12 mouse cellular contexts compared by ENCODE assay signal in the genomic region with DNA sequence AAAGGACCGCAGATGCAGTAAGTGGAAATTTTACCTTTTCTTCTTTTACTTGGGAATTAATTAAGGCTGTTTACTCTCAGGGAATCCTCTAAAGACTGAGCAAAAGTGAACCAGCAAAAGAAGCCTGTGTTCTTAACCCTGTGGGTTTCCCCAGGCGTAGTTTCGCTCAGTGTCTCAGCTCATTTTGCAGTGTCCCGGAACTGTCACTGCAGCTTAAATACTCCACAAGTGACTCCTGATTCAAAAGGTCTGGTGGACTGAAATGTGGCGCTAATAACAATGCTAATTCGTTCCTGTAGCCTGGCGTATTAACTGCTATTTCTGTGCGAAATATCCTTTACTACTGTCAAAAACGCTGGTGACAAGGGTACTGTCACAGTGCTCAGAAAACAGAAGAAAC. TPM values are rescaled to one million over a fixed set of nuclear protein-coding genes. Genes with fewer than 3 reads are reported as not detected.
DNase-seq lines count a peak whose midpoint lies in the region; ATAC-seq lines count a peak whose summit lies in the region.
"Had no signal": no experiment of that assay in that cellular context is flagged by ENCODE, and none has a peak within 500 bp of the region (broad histone marks: within the 10 kb centered on the region; RNA-seq: fewer than 3 reads in every experiment).

No protein-coding gene starts in this region.

- H3K27ac ChIP-seq in kidney, embryonic 14.5 days (ENCODE audit: low read depth, low read length): no peak overlapping the region
- H3K27ac ChIP-seq in hindbrain, embryonic 15.5 days (replicated peaks): no peak overlapping the region

- WGBS in kidney, embryonic 14.5 days: 51% methylated on average over 9 of the region's 9 CpGs
- WGBS in hindbrain, embryonic 15.5 days: 66% methylated on average over 9 of the region's 9 CpGs

- H3K27me3 ChIP-seq in kidney, embryonic 14.5 days (ENCODE audit: control insufficient read depth, insufficient read depth, low read length): no peaks in the 10 kb centered on the region
- H3K27me3 ChIP-seq in hindbrain, embryonic 15.5 days: no peaks in the 10 kb centered on the region

- H3K36me3 ChIP-seq in kidney, embryonic 14.5 days (ENCODE audit: control insufficient read depth, insufficient read depth, low read length): no peaks in the 10 kb centered on the region
- no peaks in the 10 kb centered on the region for H3K36me3 ChIP-seq in hindbrain, embryonic 15.5 days

- 0 out of 2 replicates have a peak, but pooled peaks cover 3% of the 10 kb centered on the region for H3K4me1 ChIP-seq in kidney, embryonic 14.5 days (ENCODE audit: control insufficient read depth, insufficient read depth, low read length)
- peaks cover 8% of the 10 kb centered on the region; the same call in 1 of the 2 replicates for H3K4me1 ChIP-seq in hindbrain, embryonic 15.5 days (replicated peaks)

- H3K4me3 ChIP-seq in kidney, embryonic 14.5 days (ENCODE audit: low read length): no peak overlapping the region
- H3K4me3 ChIP-seq in hindbrain, embryonic 15.5 days: peak overlapping the region; percentile 17

- ATAC-seq in kidney, embryonic 14.5 days (ENCODE audit: low FRiP score, low TSS enrichment): peak; percentile 43; the same call in 1 of the 2 replicates
- ATAC-seq in hindbrain, embryonic 15.5 days (ENCODE audit: low FRiP score, low read depth): 0 out of 2 replicates have a peak, but pooled peaks have one; percentile 8

- DNase-seq in kidney, adult 11 months: no peak
- DNase-seq in embryo, embryonic 11.5 days (ENCODE audit: low read depth, low spot score): peak; percentile 16
- DNase-seq in neural tube, embryonic 10.5 days (ENCODE audit: extremely low spot score, low spot score): peak; percentile 29
- DNase-seq in frontal cortex, postnatal 36 days (ENCODE audit: low spot score in 2 of 2): no peak
- no peak for DNase-seq in cerebellum, adult 8-10 months
- no peak for DNase-seq in MN1 (ENCODE audit: low spot score)
- DNase-seq: adrenal gland, postnatal 10 days; cerebellum, adult 2 months; gastrocnemius, postnatal 10 days; right cerebral cortex, postnatal 14 days had no signal

- H3K4me2 ChIP-seq in kidney, embryonic 14.5 days (replicated peaks; ENCODE audit: low read depth, low read length): peak overlapping the region; percentile 24; the same call in 1 of the 2 replicates
- H3K4me2 ChIP-seq in hindbrain, embryonic 15.5 days: peak overlapping the region; percentile 43

- H3K9me3 ChIP-seq in kidney, embryonic 14.5 days (ENCODE audit: control insufficient read depth, low read length): no peaks in the 10 kb centered on the region
- no peaks in the 10 kb centered on the region for H3K9me3 ChIP-seq in hindbrain, embryonic 15.5 days

- H3K9ac ChIP-seq in kidney, embryonic 14.5 days (ENCODE audit: low read depth, low read length): no peak overlapping the region
- H3K9ac ChIP-seq in hindbrain, embryonic 15.5 days: no peak overlapping the region

RNA-seq across cellular contexts. Expression of a gene that starts 0.5 kb away (rescaled TPM):
- 16.5 and 30.7 TPM in 2 replicates for polyA plus RNA-seq in kidney, embryonic 14.5 days (2014; fragmentation: Nextera tagmentation; extraction: Ambion mirVana)
- polyA plus RNA-seq in hindbrain, embryonic 15.5 days (2015; fragmentation: Nextera tagmentation; extraction: Ambion mirVana): 22.2 and 23.0 TPM in 2 replicates

Comparison
In these comparisons a context has a peak if more than half of its experiments do, and no peak if none do; other contexts are left out.
1. DNase-seq: peak in embryo, embryonic 11.5 days (single experiment) and neural tube, embryonic 10.5 days (single experiment); none in kidney, adult 11 months (single experiment), frontal cortex, postnatal 36 days (0 of 2), cerebellum, adult 8-10 months (single experiment) and MN1 (single experiment).